Mouse (Mus musculus) embryonic fibroblast, embryonic 13.5 days (primary cell): Measurements from ENCODE around the gene Gm3248.
"Not testable (repeated sequence)": the region's sequence is repeated elsewhere in the genome, so short reads cannot be mapped to it uniquely, and the experiment has no call there.

Experiments
- CTCF ChIP-seq: IDR thresholded peaks from 2 replicates; pipeline ENCODE4 v1.5.1; 2011; ENCODE audit warnings: mild to moderate bottlenecking, control low read depth, low read length, moderate library complexity, borderline replicate concordance; ENCODE audit not compliant: insufficient read depth
- POLR2A ChIP-seq: IDR thresholded peaks from 2 replicates; pipeline ENCODE4 v1.6.1; 2011; ENCODE audit warnings: low read depth, mild to moderate bottlenecking, control low read depth, low read length, moderate library complexity

GRCm38 (mm10) chr14:5987136-5987535 lies 25.6 kb upstream of the Gm3248 start:
- not testable (repeated sequence) for TF ChIP-seq CTCF, POLR2A
